Mouse (Mus musculus) G1E (cell line): ENCODE measurements around the gene Olfr12. TPM values are rescaled to one million over a fixed set of nuclear protein-coding genes. Genes with fewer than 3 reads are reported as not detected.

Source experiments
- ATAC-seq: 2 replicates; pipeline ENCODE4 v1.8.0; 2016; ENCODE audit warnings: mild to moderate bottlenecking; ENCODE audit not compliant: insufficient number of reproducible peaks, poor library complexity, low FRiP score, severe bottlenecking; ENCODE audit errors: extremely low read depth
- DNase-seq: peaks from one replicate; pipeline ENCODE4 v3.0.0; 2012; ENCODE audit warnings: low spot score
- H3K27me3 ChIP-seq: 2 replicates; pipeline ENCODE4 v1.6.1; 2012; ENCODE audit warnings: mild to moderate bottlenecking, low read length, inconsistent platforms; ENCODE audit not compliant: insufficient read depth
- H3K36me3 ChIP-seq: replicated peaks from 2 replicates; pipeline ENCODE3; 2012; ENCODE audit warnings: mild to moderate bottlenecking, inconsistent platforms
- H3K4me1 ChIP-seq: 2 replicates; pipeline ENCODE4 v1.6.1; 2012; ENCODE audit warnings: low read depth, low read length, inconsistent platforms, mixed read lengths; ENCODE audit not compliant: insufficient read depth
- H3K4me3 ChIP-seq: 2 replicates; pipeline ENCODE4 v1.5.1; 2012; ENCODE audit warnings: low read depth, mild to moderate bottlenecking, inconsistent platforms, low read length, moderate library complexity, mixed read lengths
- H3K9me3 ChIP-seq: replicated peaks from 2 replicates; pipeline ENCODE4 v1.6.1; 2012; ENCODE audit warnings: inconsistent platforms
- CTCF ChIP-seq: IDR thresholded peaks from 2 replicates; pipeline ENCODE4 v1.5.1; 2012; ENCODE audit warnings: low read depth, low read length, inconsistent platforms, mixed read lengths
- GATA1 ChIP-seq: IDR thresholded peaks from 2 replicates; pipeline ENCODE4 v1.6.1; 2012; ENCODE audit warnings: borderline replicate concordance, low read length, inconsistent platforms, mixed read lengths
- GATA2 ChIP-seq: IDR thresholded peaks from 2 replicates; pipeline ENCODE4 v1.6.1; 2012; ENCODE audit warnings: low read depth, low read length, inconsistent platforms, borderline replicate concordance
- POLR2AphosphoS5 ChIP-seq: IDR thresholded peaks from 2 replicates; pipeline ENCODE4 v1.6.1; 2012; ENCODE audit warnings: low read depth, low read length, inconsistent platforms; ENCODE audit not compliant: insufficient replicate concordance
- TAL1 ChIP-seq: conservative IDR thresholded peaks from 2 replicates; pipeline ENCODE4 v1.6.1; 2012; ENCODE audit warnings: low read depth, low read length, inconsistent platforms, mixed read lengths
- polyA plus RNA-seq: library from polyadenylated mRNA; stranded (reverse); fragments of >175 nt; gene quantifications from 2 replicates; pipeline ENCODE4 v1.2.3, GENCODE M21; 2012
- total RNA-seq, 2 experiments: library from RNA; stranded (forward) in 1 of 2; stranded (reverse) in 1 of 2; fragments of 200-1000 nt in 1 of 2; fragments of >200 nt in 1 of 2; fragmentation: Nextera tagmentation in 1 of 2; gene quantifications; 2 replicates each; pipeline ENCODE4 v1.2.3; 2014 to 2017

The Olfr12 gene
- total and polyA plus RNA-seq, 3 experiments = 0.16 TPM; not detected in 2

DNA sequence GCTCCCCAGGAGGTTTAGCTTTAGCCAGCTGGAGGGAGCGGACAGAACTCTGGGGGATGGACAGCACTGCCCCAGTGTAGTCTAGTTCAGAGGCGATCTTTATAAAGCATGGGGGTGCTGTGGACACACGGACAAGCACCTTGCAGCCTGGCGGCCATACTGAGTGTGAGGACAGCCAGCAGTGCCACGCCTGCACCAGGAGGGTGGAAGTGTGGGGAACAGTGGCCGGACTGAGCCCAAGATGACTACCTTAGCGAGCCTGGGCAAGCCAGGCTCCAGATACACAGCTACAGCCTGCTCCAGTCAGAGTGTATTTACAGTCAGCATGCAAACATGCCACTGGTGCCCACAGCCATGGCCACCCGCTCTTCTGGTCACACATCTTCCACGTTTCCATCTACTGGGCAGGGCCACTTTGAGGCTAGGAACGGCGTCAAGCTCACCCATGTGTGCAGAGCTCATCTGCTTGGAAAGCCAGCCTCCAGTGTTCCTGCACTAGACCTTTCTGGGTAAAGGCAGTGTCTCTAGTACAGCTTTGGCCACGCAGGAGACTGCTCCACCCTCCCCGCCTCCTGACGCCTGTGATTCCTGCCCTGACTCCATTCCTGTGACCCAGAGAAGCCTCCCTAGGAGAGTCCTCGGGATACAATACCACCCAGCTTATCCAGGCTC, 20.0 kb downstream of the Olfr12 start:
- Histone ChIP-seq H3K9me3 (no peaks in the 10 kb centered on the region), H3K36me3 (peaks cover 61% of the 10 kb centered on the region), H3K27me3 (no peaks in the 10 kb centered on the region), H3K4me1 (peaks cover 41% of the 10 kb centered on the region), H3K4me3 (no peak overlapping the region)
- ATAC-seq (no peak), DNase-seq (no peak)
- no peak for TF ChIP-seq GATA1
- no peak for TF ChIP-seq GATA2
- TF ChIP-seq TAL1 = no peak
- TF ChIP-seq CTCF = no peak
- TF ChIP-seq POLR2AphosphoS5 = no peak

DNA sequence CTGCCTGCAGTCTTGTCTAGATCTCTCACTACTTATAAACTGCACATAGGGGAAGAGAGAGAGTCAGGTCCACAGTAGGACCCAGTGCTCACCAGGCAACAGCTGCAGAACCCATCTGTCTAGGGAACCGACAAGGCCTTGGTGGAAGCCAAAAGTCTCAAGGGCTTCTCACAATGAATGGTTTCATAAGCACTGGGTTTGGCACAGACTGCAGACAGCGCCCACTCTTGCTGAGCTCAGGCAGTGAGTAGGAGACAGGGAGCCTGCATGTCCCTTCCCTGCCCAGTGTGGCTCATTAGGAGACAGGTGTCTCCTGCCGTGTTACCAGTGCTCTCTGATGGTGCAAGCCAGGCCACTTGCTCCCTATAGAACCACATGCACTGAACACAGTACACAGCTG, 20.6 kb downstream of the Olfr12 start:
- H3K36me3 ChIP-seq = peaks cover 61% of the 10 kb centered on the region
- H3K4me1 ChIP-seq = peaks cover 45% of the 10 kb centered on the region
- no peaks in the 10 kb centered on the region for H3K27me3 ChIP-seq
- TF ChIP-seq GATA2 = no peak
- no peak overlapping the region for H3K4me3 ChIP-seq
- DNase-seq (no peak), ATAC-seq (no peak)
- H3K9me3 ChIP-seq = no peaks in the 10 kb centered on the region

DNA sequence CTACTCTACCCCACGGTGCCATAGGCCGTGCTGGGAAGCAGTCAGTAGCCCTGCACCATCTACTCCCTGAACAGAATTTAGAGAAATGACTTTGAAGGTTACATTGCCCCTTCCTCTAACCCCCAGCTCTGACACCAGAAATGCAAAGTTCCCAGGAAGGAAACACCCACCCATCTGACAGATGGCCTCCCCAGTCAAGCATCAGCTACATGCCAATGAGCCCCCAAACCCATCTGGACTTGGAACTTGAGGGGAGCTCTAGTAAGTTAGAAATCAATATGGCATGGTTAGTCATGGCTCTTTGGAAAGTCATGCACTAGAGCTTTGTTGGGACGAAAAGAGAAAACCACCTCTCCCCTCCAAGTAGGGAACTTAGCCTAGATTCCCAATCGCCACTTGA, 21.1 kb downstream of the Olfr12 start:
- TF ChIP-seq POLR2AphosphoS5 (no peak), TAL1 (no peak), CTCF (no peak), GATA1 (no peak), GATA2 (no peak)
- peaks cover 51% of the 10 kb centered on the region for H3K4me1 ChIP-seq
- no peaks in the 10 kb centered on the region; the same call in 1 of the 2 replicates for H3K27me3 ChIP-seq
- ATAC-seq (no peak), DNase-seq (no peak)
- no peaks in the 10 kb centered on the region for H3K9me3 ChIP-seq
- peaks cover 61% of the 10 kb centered on the region for H3K36me3 ChIP-seq
- H3K4me3 ChIP-seq = no peak overlapping the region

DNA sequence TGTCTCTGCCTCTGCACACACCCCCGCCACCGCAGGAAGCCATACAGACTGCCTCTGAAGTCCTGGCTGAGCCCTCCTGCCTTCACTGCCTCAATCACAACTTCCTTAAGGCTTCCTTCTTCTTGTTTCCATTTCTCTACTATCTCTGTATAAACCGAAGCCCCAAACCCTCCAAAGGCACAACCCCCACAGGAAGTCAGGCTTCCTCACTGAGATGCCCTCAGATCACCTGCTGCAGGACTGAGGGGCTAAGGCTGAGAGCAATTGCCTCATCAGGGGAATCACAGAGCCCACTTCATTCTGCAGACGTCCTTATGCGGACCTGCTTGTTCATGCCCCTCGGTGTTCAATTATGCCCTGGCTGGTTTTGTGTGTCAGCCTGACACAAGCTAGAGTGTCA, 22.8 kb downstream of the Olfr12 start:
- TF ChIP-seq GATA2 (no peak), CTCF (no peak)
- peaks cover 52% of the 10 kb centered on the region for H3K36me3 ChIP-seq
- H3K4me3 ChIP-seq = peak overlapping the region; percentile 80; the same call in 1 of the 2 replicates
- peaks cover 7% of the 10 kb centered on the region for H3K27me3 ChIP-seq
- no peaks in the 10 kb centered on the region for H3K9me3 ChIP-seq
- peaks cover 55% of the 10 kb centered on the region for H3K4me1 ChIP-seq
- DNase-seq = no peak
- no peak for ATAC-seq

DNA sequence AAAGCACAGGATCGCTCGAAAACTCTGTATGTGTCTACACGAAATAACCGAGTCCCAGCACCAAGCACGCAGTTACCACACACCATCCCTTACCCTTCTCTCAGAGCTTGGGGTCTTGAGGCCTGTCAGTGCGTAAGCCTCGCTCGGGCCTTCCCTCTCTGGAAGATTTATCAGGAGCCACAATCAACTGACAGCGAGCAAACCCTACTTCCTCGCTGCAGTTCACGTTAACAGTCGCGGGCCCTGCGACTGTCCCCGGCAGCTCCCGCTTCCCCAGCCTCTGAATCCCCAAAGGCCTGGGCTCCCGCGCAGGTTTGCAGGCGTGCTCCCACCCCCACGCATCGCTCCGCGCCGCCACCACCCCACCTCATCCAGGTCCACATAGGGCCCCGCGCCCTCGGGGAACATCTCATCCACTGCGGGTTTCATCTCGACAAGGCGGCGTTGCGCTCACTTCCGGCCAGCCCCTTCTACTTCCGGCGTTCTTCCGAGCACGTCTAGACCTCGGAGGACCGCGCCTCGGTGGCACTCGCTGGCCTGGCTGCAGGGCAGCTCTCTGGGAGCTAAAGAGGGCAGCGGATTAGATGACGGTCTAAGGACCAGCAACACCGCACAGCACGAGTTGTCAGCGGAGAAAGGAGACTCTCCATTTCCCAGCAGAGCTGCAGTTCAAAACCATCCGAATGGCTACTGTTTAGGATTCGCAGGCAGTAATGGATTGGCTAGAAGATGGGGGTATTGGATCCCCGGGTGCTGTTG, 24.1 kb downstream of the Olfr12 start, which contains the start of gene Cops9:
TSS of gene Cops9 (minus strand) at position 472 of the 759 bp plus-strand sequence.
- no peaks in the 10 kb centered on the region for H3K9me3 ChIP-seq
- H3K4me1 ChIP-seq = peaks cover 52% of the 10 kb centered on the region
- peak; percentile 89 for DNase-seq
- ATAC-seq = peak; percentile 92
- TF ChIP-seq GATA1 (no peak), POLR2AphosphoS5 (no peak), CTCF (no peak), TAL1 (no peak), GATA2 (no peak)
- peaks cover 41% of the 10 kb centered on the region for H3K36me3 ChIP-seq
- peak within 1 kb of the TSS; percentile 80 for H3K4me3 ChIP-seq
- H3K27me3 ChIP-seq = peaks cover 18% of the 10 kb centered on the region

DNA sequence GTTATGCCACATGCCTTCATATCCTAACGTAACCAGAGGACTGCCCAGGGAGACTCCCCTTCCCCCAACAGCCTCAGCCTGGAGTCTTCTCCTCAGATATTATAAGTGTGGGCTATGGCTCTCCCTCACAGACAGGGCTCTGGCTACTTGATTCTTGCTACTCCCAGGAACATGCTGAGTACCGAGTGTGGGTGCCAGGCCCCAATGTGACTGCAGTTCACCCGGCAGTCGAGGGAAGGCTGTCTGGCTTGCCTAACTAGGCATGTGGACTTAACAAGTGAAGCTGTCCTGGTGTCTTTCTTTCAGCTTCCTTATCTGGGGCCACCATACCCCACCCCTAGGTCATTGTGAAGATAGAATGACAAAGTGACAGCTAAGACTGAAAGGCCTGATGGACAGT, 26.1 kb downstream of the Olfr12 start:
- no peak for ATAC-seq
- peaks cover 22% of the 10 kb centered on the region for H3K27me3 ChIP-seq
- H3K4me1 ChIP-seq = peaks cover 57% of the 10 kb centered on the region
- TF ChIP-seq POLR2AphosphoS5 = no peak
- no peak for TF ChIP-seq CTCF
- TF ChIP-seq TAL1 = no peak
- TF ChIP-seq GATA2 = no peak
- no peak for TF ChIP-seq GATA1
- no peak for DNase-seq
- peaks cover 21% of the 10 kb centered on the region for H3K36me3 ChIP-seq
- no peaks in the 10 kb centered on the region for H3K9me3 ChIP-seq
- no peak overlapping the region for H3K4me3 ChIP-seq

DNA sequence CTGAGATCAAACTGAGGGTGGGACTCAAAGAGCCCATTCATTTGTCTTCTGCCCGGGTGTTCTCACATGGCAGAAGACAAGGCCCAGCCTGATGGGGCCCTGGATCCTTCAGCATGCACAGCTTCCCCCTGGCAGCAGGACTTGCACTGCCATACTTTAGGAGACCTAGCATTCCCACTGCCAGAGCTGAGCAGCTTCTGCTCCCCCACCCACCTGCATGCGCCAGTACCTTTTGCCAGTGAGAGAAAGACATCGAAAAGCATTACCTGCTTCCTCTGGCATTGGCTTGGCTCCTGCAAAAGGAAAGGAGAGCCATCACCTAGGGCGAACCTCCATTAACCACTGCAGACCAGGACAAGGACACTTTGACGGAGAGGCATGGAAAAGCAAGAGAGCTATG, 27.3 kb downstream of the Olfr12 start:
- no peak overlapping the region for H3K4me3 ChIP-seq
- TF ChIP-seq TAL1 = no peak
- TF ChIP-seq CTCF = no peak
- no peak for TF ChIP-seq POLR2AphosphoS5
- TF ChIP-seq GATA1 = no peak
- no peak for TF ChIP-seq GATA2
- H3K9me3 ChIP-seq = no peaks in the 10 kb centered on the region
- H3K27me3 ChIP-seq = peaks cover 24% of the 10 kb centered on the region
- ATAC-seq (no peak), DNase-seq (no peak)
- H3K36me3 ChIP-seq = peaks cover 8% of the 10 kb centered on the region
- H3K4me1 ChIP-seq = peaks cover 47% of the 10 kb centered on the region
